Mouse (Mus musculus): ENCODE results near the gene Gtf2ird1. TPM values are rescaled to one million over a fixed set of nuclear protein-coding genes. Genes with fewer than 3 reads are reported as not detected.

Gene Gtf2ird1
- polyA plus RNA-seq, 1 experiment from 2014 or later = 53.9 TPM

GRCm38 (mm10) chr5:134442066-134442465 lies 14.4 kb downstream of the Gtf2ird1 start:
- ATAC-seq (ENCODE audit: insufficient number of reproducible peaks, insufficient read depth, low FRiP score, low read depth) = no peak
- H3K4me2 ChIP-seq (ENCODE audit: low read length) = no peak overlapping the region
- WGBS = 88% methylated on average over 3 of the region's 3 CpGs
- peaks cover 5% of the 10 kb centered on the region; the same call in 1 of the 2 replicates for H3K36me3 ChIP-seq (ENCODE audit: control insufficient read depth, insufficient read depth, low read length)
- H3K4me3 ChIP-seq (ENCODE audit: control insufficient read depth in 1 of 2, insufficient read depth in 1 of 2, low read depth in 1 of 2, low read length in 2 of 2) = no peak overlapping the region
- 0 out of 2 replicates have a peak, but pooled peaks cover 3% of the 10 kb centered on the region for H3K9me3 ChIP-seq (ENCODE audit: control insufficient read depth, low read length)
- no peak overlapping the region for H3K9ac ChIP-seq (ENCODE audit: low read length)
- H3K27me3 ChIP-seq (ENCODE audit: control insufficient read depth, insufficient read depth, low read length) = no peaks in the 10 kb centered on the region
- peaks cover 56 to 72% of the 10 kb centered on the region in 2 experiments for H3K4me1 ChIP-seq (ENCODE audit: control insufficient read depth in 2 of 2, insufficient read depth in 2 of 2, low read length in 2 of 2)
- peak overlapping the region in 1 of 2 experiments; percentile 83; a peak in 1 of 4 replicates for H3K27ac ChIP-seq (replicated peaks in 1 of 2; ENCODE audit: control insufficient read depth in 1 of 2, insufficient read depth in 1 of 2, low read depth in 2 of 2, low read length in 2 of 2)

- no peak for ATAC-seq (ENCODE audit: insufficient number of reproducible peaks, insufficient read depth, low FRiP score, low read depth)
- H3K36me3 ChIP-seq (ENCODE audit: control insufficient read depth, insufficient read depth, low read length) = peaks cover 5% of the 10 kb centered on the region; the same call in 1 of the 2 replicates
- H3K4me1 ChIP-seq (ENCODE audit: control insufficient read depth in 2 of 2, insufficient read depth in 2 of 2, low read length in 2 of 2) = peaks cover 63 to 78% of the 10 kb centered on the region in 2 experiments
- WGBS = 7% methylated on average over 3 of the region's 3 CpGs
- no peak overlapping the region for H3K9ac ChIP-seq (ENCODE audit: low read length)
- peak overlapping the region; percentile 45 to 83 for H3K27ac ChIP-seq (replicated peaks in 1 of 2; ENCODE audit: control insufficient read depth in 1 of 2, insufficient read depth in 1 of 2, low read depth in 2 of 2, low read length in 2 of 2)
- H3K4me2 ChIP-seq (ENCODE audit: low read length) = no peak overlapping the region
- no peaks in the 10 kb centered on the region for H3K27me3 ChIP-seq (ENCODE audit: control insufficient read depth, insufficient read depth, low read length)
- 0 out of 2 replicates have a peak, but pooled peaks cover 3% of the 10 kb centered on the region for H3K9me3 ChIP-seq (ENCODE audit: control insufficient read depth, low read length)
- H3K4me3 ChIP-seq (ENCODE audit: control insufficient read depth in 1 of 2, insufficient read depth in 1 of 2, low read depth in 1 of 2, low read length in 2 of 2) = no peak overlapping the region
Observed at GRCm38 (mm10) chr5:134441105-134441504, 15.4 kb downstream of the Gtf2ird1 start.

GRCm38 (mm10) chr5:134440098-134440497 lies 16.4 kb downstream of the Gtf2ird1 start:
- H3K27ac ChIP-seq (replicated peaks in 1 of 2; ENCODE audit: control insufficient read depth in 1 of 2, insufficient read depth in 1 of 2, low read depth in 2 of 2, low read length in 2 of 2) = peak overlapping the region; percentile 51 to 83
- peaks cover 5% of the 10 kb centered on the region; the same call in 1 of the 2 replicates for H3K36me3 ChIP-seq (ENCODE audit: control insufficient read depth, insufficient read depth, low read length)
- H3K9ac ChIP-seq (ENCODE audit: low read length) = peak overlapping the region; percentile 22
- peaks cover 60 to 77% of the 10 kb centered on the region in 2 experiments for H3K4me1 ChIP-seq (ENCODE audit: control insufficient read depth in 2 of 2, insufficient read depth in 2 of 2, low read length in 2 of 2)
- H3K4me2 ChIP-seq (ENCODE audit: low read length) = peak overlapping the region; percentile 40
- H3K4me3 ChIP-seq (ENCODE audit: control insufficient read depth in 1 of 2, insufficient read depth in 1 of 2, low read depth in 1 of 2, low read length in 2 of 2) = no peak overlapping the region; a peak in 1 of 4 replicates
- WGBS = 26% methylated on average over 12 of the region's 12 CpGs
- ATAC-seq (ENCODE audit: insufficient number of reproducible peaks, insufficient read depth, low FRiP score, low read depth) = peak; percentile 51
- H3K27me3 ChIP-seq (ENCODE audit: control insufficient read depth, insufficient read depth, low read length) = no peaks in the 10 kb centered on the region
- H3K9me3 ChIP-seq (ENCODE audit: control insufficient read depth, low read length) = 0 out of 2 replicates have a peak, but pooled peaks cover 3% of the 10 kb centered on the region

GRCm38 (mm10) chr5:134439481-134439880 lies 17.0 kb downstream of the Gtf2ird1 start:
- peaks cover 5% of the 10 kb centered on the region; the same call in 1 of the 2 replicates for H3K36me3 ChIP-seq (ENCODE audit: control insufficient read depth, insufficient read depth, low read length)
- H3K27ac ChIP-seq (replicated peaks in 1 of 2; ENCODE audit: control insufficient read depth in 1 of 2, insufficient read depth in 1 of 2, low read depth in 2 of 2, low read length in 2 of 2) = peak overlapping the region; percentile 51 to 83
- 92% methylated on average over 7 of the region's 7 CpGs for WGBS
- ATAC-seq (ENCODE audit: insufficient number of reproducible peaks, insufficient read depth, low FRiP score, low read depth) = no peak
- H3K9ac ChIP-seq (ENCODE audit: low read length) = no peak overlapping the region
- no peak overlapping the region for H3K4me3 ChIP-seq (ENCODE audit: control insufficient read depth in 1 of 2, insufficient read depth in 1 of 2, low read depth in 1 of 2, low read length in 2 of 2)
- H3K9me3 ChIP-seq (ENCODE audit: control insufficient read depth, low read length) = 0 out of 2 replicates have a peak, but pooled peaks cover 3% of the 10 kb centered on the region
- peak overlapping the region; percentile 40; the same call in 1 of the 2 replicates for H3K4me2 ChIP-seq (ENCODE audit: low read length)
- peaks cover 55 to 74% of the 10 kb centered on the region in 2 experiments for H3K4me1 ChIP-seq (ENCODE audit: control insufficient read depth in 2 of 2, insufficient read depth in 2 of 2, low read length in 2 of 2)
- no peaks in the 10 kb centered on the region for H3K27me3 ChIP-seq (ENCODE audit: control insufficient read depth, insufficient read depth, low read length)

- no peak for ATAC-seq (ENCODE audit: insufficient number of reproducible peaks, insufficient read depth, low FRiP score, low read depth)
- Histone ChIP-seq H3K4me3 (ENCODE audit: control insufficient read depth in 1 of 2, insufficient read depth in 1 of 2, low read depth in 1 of 2, low read length in 2 of 2) (no peak overlapping the region), H3K9ac (ENCODE audit: low read length) (no peak overlapping the region), H3K4me1 (ENCODE audit: control insufficient read depth in 2 of 2, insufficient read depth in 2 of 2, low read length in 2 of 2) (peaks cover 58 to 77% of the 10 kb centered on the region in 2 experiments), H3K36me3 (ENCODE audit: control insufficient read depth, insufficient read depth, low read length) (no peaks in the 10 kb centered on the region; the same call in 1 of the 2 replicates), H3K4me2 (ENCODE audit: low read length) (no peak overlapping the region), H3K27ac (replicated peaks in 1 of 2; ENCODE audit: control insufficient read depth in 1 of 2, insufficient read depth in 1 of 2, low read depth in 2 of 2, low read length in 2 of 2) (0 out of 4 replicates have a peak overlapping the region, but pooled peaks of 1 of the 2 experiments have one; percentile 19), H3K27me3 (ENCODE audit: control insufficient read depth, insufficient read depth, low read length) (no peaks in the 10 kb centered on the region), H3K9me3 (ENCODE audit: control insufficient read depth, low read length) (0 out of 2 replicates have a peak, but pooled peaks cover under 1% of the 10 kb centered on the region)
- 88% methylated on average over 6 of the region's 6 CpGs for WGBS
Observed at GRCm38 (mm10) chr5:134438676-134439425, 17.7 kb downstream of the Gtf2ird1 start.

- Histone ChIP-seq H3K9me3 (ENCODE audit: control insufficient read depth, low read length) (no peaks in the 10 kb centered on the region), H3K36me3 (ENCODE audit: control insufficient read depth, insufficient read depth, low read length) (no peaks in the 10 kb centered on the region; the same call in 1 of the 2 replicates), H3K4me1 (ENCODE audit: control insufficient read depth in 2 of 2, insufficient read depth in 2 of 2, low read length in 2 of 2) (peaks cover 67 to 89% of the 10 kb centered on the region in 2 experiments), H3K4me3 (ENCODE audit: control insufficient read depth in 1 of 2, insufficient read depth in 1 of 2, low read depth in 1 of 2, low read length in 2 of 2) (no peak overlapping the region), H3K9ac (ENCODE audit: low read length) (0 out of 2 replicates have a peak overlapping the region, but pooled peaks have one; percentile 36), H3K4me2 (ENCODE audit: low read length) (no peak overlapping the region), H3K27ac (replicated peaks in 1 of 2; ENCODE audit: control insufficient read depth in 1 of 2, insufficient read depth in 1 of 2, low read depth in 2 of 2, low read length in 2 of 2) (peak overlapping the region; percentile 66 to 96), H3K27me3 (ENCODE audit: control insufficient read depth, insufficient read depth, low read length) (no peaks in the 10 kb centered on the region)
- peak; percentile 38 for ATAC-seq (ENCODE audit: insufficient number of reproducible peaks, insufficient read depth, low FRiP score, low read depth)
- WGBS = 44% methylated on average over 14 of the region's 14 CpGs
Observed at GRCm38 (mm10) chr5:134437459-134437827, 19.1 kb downstream of the Gtf2ird1 start.

- H3K9ac ChIP-seq (ENCODE audit: low read length) = no peak overlapping the region
- WGBS = 82% methylated on average over 13 of the region's 13 CpGs
- ATAC-seq (ENCODE audit: insufficient number of reproducible peaks, insufficient read depth, low FRiP score, low read depth) = no peak
- H3K4me1 ChIP-seq (ENCODE audit: control insufficient read depth in 2 of 2, insufficient read depth in 2 of 2, low read length in 2 of 2) = peaks cover 67 to 84% of the 10 kb centered on the region in 2 experiments
- no peak overlapping the region for H3K4me2 ChIP-seq (ENCODE audit: low read length)
- no peak overlapping the region for H3K4me3 ChIP-seq (ENCODE audit: control insufficient read depth in 1 of 2, insufficient read depth in 1 of 2, low read depth in 1 of 2, low read length in 2 of 2)
- H3K9me3 ChIP-seq (ENCODE audit: control insufficient read depth, low read length) = no peaks in the 10 kb centered on the region
- H3K27ac ChIP-seq (replicated peaks in 1 of 2; ENCODE audit: control insufficient read depth in 1 of 2, insufficient read depth in 1 of 2, low read depth in 2 of 2, low read length in 2 of 2) = peak overlapping the region; percentile 66 to 96
- no peaks in the 10 kb centered on the region for H3K27me3 ChIP-seq (ENCODE audit: control insufficient read depth, insufficient read depth, low read length)
- H3K36me3 ChIP-seq (ENCODE audit: control insufficient read depth, insufficient read depth, low read length) = no peaks in the 10 kb centered on the region
Observed at GRCm38 (mm10) chr5:134436782-134437458, 19.6 kb downstream of the Gtf2ird1 start.

All from heart, embryonic 14.5 days (tissue).